Mouse (Mus musculus): ENCODE measurements around the gene Trim16.

The Trim16 gene

GRCm38 (mm10) chr11:62820059-62820541 lies at the start of gene Trim16:
TSS of gene Trim16 (plus strand) at chr11:62820231.
- peak; percentile 71 for DNase-seq (ENCODE audit: low spot score)

- no peak for DNase-seq (ENCODE audit: low spot score)
These were observed 43.5 kb upstream of the Trim16 start for GRCm38 (mm10) chr11:62776510-62776909.

GRCm38 (mm10) chr11:62788935-62789616 lies 31.0 kb upstream of the Trim16 start, which contains the start of gene Zfp286:
TSS of gene Zfp286 (minus strand) at chr11:62789462.
- DNase-seq (ENCODE audit: low spot score), result peak; percentile 96

GRCm38 (mm10) chr11:62789617-62789936 lies 30.5 kb upstream of the Trim16 start:
- DNase-seq (ENCODE audit: low spot score), result no peak

GRCm38 (mm10) chr11:62804119-62804518 lies 15.9 kb upstream of the Trim16 start:
- no peak for DNase-seq (ENCODE audit: low spot score)

GRCm38 (mm10) chr11:62807965-62808364 lies 12.1 kb upstream of the Trim16 start:
- DNase-seq (ENCODE audit: low spot score), result no peak

- peak; percentile 35 for DNase-seq (ENCODE audit: low spot score)
These were observed 10.8 kb upstream of the Trim16 start for GRCm38 (mm10) chr11:62809201-62809600.

GRCm38 (mm10) chr11:62812268-62812667 lies 7.8 kb upstream of the Trim16 start:
- no peak for DNase-seq (ENCODE audit: low spot score)

GRCm38 (mm10) chr11:62813497-62813896 lies 6.5 kb upstream of the Trim16 start:
- no peak for DNase-seq (ENCODE audit: low spot score)

- no peak for DNase-seq (ENCODE audit: low spot score)
These were observed 5.9 kb upstream of the Trim16 start for GRCm38 (mm10) chr11:62813970-62814624.

GRCm38 (mm10) chr11:62814625-62815024 lies 5.4 kb upstream of the Trim16 start:
- DNase-seq (ENCODE audit: low spot score), result no peak

GRCm38 (mm10) chr11:62815438-62815837 lies 4.6 kb upstream of the Trim16 start:
- DNase-seq (ENCODE audit: low spot score), result no peak

- DNase-seq (ENCODE audit: low spot score), result no peak
These were observed 3.4 kb upstream of the Trim16 start for GRCm38 (mm10) chr11:62816591-62816990.

GRCm38 (mm10) chr11:62819059-62819686 lies 858 bp upstream of the Trim16 start:
- no peak for DNase-seq (ENCODE audit: low spot score)

GRCm38 (mm10) chr11:62820661-62821437 lies 818 bp downstream of the Trim16 start:
- peak; percentile 68 for DNase-seq (ENCODE audit: low spot score)

- peak; percentile 3 for DNase-seq (ENCODE audit: low spot score)
These were observed 1.9 kb downstream of the Trim16 start for GRCm38 (mm10) chr11:62821893-62822292.

GRCm38 (mm10) chr11:62824211-62824610 lies 4.2 kb downstream of the Trim16 start:
- no peak for DNase-seq (ENCODE audit: low spot score)

- DNase-seq (ENCODE audit: low spot score), result no peak
These were observed 5.4 kb downstream of the Trim16 start for GRCm38 (mm10) chr11:62825222-62826105.

- DNase-seq (ENCODE audit: low spot score), result no peak
These were observed 6.2 kb downstream of the Trim16 start for GRCm38 (mm10) chr11:62826106-62826733.

- no peak for DNase-seq (ENCODE audit: low spot score)
These were observed 7.1 kb downstream of the Trim16 start for GRCm38 (mm10) chr11:62827135-62827534.

- no peak for DNase-seq (ENCODE audit: low spot score)
These were observed 7.9 kb downstream of the Trim16 start for GRCm38 (mm10) chr11:62827911-62828310.

All from retina, embryonic 14.5 days (tissue).